27 mouse cellular contexts compared by ENCODE assay signal in the genomic region with DNA sequence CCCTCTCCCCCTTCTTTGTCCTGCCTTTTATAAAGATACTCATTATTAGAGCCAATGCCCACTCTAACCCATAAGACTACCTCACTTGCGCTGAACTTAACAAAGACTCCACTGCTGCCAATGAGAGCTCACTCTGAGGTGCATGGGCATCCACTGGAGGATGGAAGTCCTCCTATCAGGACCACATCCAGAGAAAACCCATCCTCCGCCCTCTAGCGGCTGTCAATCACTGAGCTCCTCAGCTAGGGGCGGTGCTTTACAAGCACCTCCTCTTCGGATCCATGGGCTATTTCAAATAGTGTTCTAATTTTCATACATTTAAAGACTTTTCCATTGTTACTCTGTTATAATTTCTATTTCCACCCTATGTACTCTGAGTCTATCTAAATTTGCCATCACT.
DNase-seq lines count a peak whose midpoint lies in the region; ATAC-seq and TF ChIP-seq lines count a peak whose summit lies in the region.
"Had no signal": no experiment of that assay in that cellular context is flagged by ENCODE, and none has a peak within 500 bp of the region (broad histone marks: within the 10 kb centered on the region; RNA-seq: fewer than 3 reads in every experiment).

No protein-coding gene starts in this region.

- H3K4me1 ChIP-seq in lung, embryonic 14.5 days (ENCODE audit: insufficient read depth), result no peaks in the 10 kb centered on the region
- H3K4me1 ChIP-seq in lung, adult 2 months (ENCODE audit: control insufficient read depth, insufficient read depth, low read length), result no peaks in the 10 kb centered on the region
- no peaks in the 10 kb centered on the region for H3K4me1 ChIP-seq in heart, embryonic 10.5 days
- H3K4me1 ChIP-seq: heart, embryonic 13.5 days had no signal

- no peak for ATAC-seq in lung, embryonic 14.5 days (ENCODE audit: insufficient read depth)
- ATAC-seq: forebrain, embryonic 14.5 days; forebrain, postnatal 0 days; hindbrain, postnatal 0 days; inflammation-experienced regulatory T-cells, adult 6 months; intestine, embryonic 16.5 days had no signal

- 60% methylated on average over 5 of the region's 5 CpGs for WGBS in lung, embryonic 14.5 days
- 65% methylated on average over 5 of the region's 5 CpGs for WGBS in lung, adult 2 months
- 38% methylated on average over 5 of the region's 5 CpGs for WGBS in heart, embryonic 10.5 days

- no peak overlapping the region for H3K4me3 ChIP-seq in lung, embryonic 14.5 days (ENCODE audit: low read depth, low read length)
- no peak overlapping the region for H3K4me3 ChIP-seq in lung, adult 2 months (replicated peaks; ENCODE audit: extremely low read depth, low read depth, low read length)
- H3K4me3 ChIP-seq in heart, embryonic 10.5 days, result no peak overlapping the region
- H3K4me3 ChIP-seq: embryonic facial prominence, embryonic 12.5 days; embryonic facial prominence, embryonic 15.5 days; heart, embryonic 13.5 days had no signal

- H3K9ac ChIP-seq in lung, embryonic 14.5 days, result no peak overlapping the region
- H3K9ac ChIP-seq: embryonic facial prominence, embryonic 12.5 days; embryonic facial prominence, embryonic 15.5 days; forebrain, postnatal 0 days; heart, embryonic 13.5 days; hindbrain, embryonic 14.5 days had no signal

- no peak for DNase-seq in lung, embryonic 14.5 days
- no peak for DNase-seq in lung, adult 2 months
- DNase-seq in ES-CJ7 (ENCODE audit: low read depth, low spot score) (peak; percentile 56), R1 (ENCODE audit: low read depth, low spot score) (peak; percentile 62)
- no peak for DNase-seq in heart, embryonic 10.5 days (ENCODE audit: low spot score)
- no peak for DNase-seq in spleen, postnatal 36 days (ENCODE audit: low spot score in 2 of 2)
- DNase-seq: adrenal gland, postnatal 10 days; adrenal gland, postnatal 36 days; B cell, adult 2 months; cerebellum, adult 18-20 months; cerebellum, adult 9-10 months; cerebellum, postnatal 25 days; forebrain, postnatal 0 days; gastrocnemius, postnatal 25 days; heart, adult 18-20 months; heart, postnatal 14 days; heart, postnatal 4 days had no signal

- TF ChIP-seq POLR2A in lung, adult 2 months (IDR thresholded peaks at IDR 0.05; ENCODE audit: borderline replicate concordance, extremely low read depth, low read depth, low read length), result no peak

- H3K9me3 ChIP-seq in lung, embryonic 14.5 days (ENCODE audit: low read depth, low read length), result no peaks in the 10 kb centered on the region
- no peaks in the 10 kb centered on the region for H3K9me3 ChIP-seq in heart, embryonic 10.5 days
- H3K9me3 ChIP-seq: embryonic facial prominence, embryonic 12.5 days; embryonic facial prominence, embryonic 15.5 days; heart, embryonic 13.5 days had no signal

- no peak overlapping the region for H3K27ac ChIP-seq in lung, embryonic 14.5 days (ENCODE audit: low read depth)
- no peak overlapping the region for H3K27ac ChIP-seq in heart, embryonic 10.5 days
- H3K27ac ChIP-seq: embryonic facial prominence, embryonic 12.5 days; embryonic facial prominence, embryonic 15.5 days; heart, embryonic 13.5 days; hindbrain, embryonic 14.5 days; hindbrain, postnatal 0 days had no signal

- no peaks in the 10 kb centered on the region for H3K27me3 ChIP-seq in lung, embryonic 14.5 days (ENCODE audit: insufficient read depth, low read length)
- no peaks in the 10 kb centered on the region for H3K27me3 ChIP-seq in heart, embryonic 10.5 days (ENCODE audit: insufficient read depth, poor library complexity, severe bottlenecking)
- H3K27me3 ChIP-seq: CH12.LX; embryonic facial prominence, embryonic 12.5 days had no signal

- TF ChIP-seq CTCF in lung, embryonic 14.5 days (IDR thresholded peaks at IDR 0.05; ENCODE audit: low read depth), result 0 out of 2 replicates have a peak, but pooled peaks have one; percentile 1
- TF ChIP-seq CTCF in lung, adult 2 months (IDR thresholded peaks at IDR 0.05; ENCODE audit: insufficient read depth, low read length), result no peak

- H3K4me2 ChIP-seq in lung, embryonic 14.5 days, result no peak overlapping the region
- H3K4me2 ChIP-seq: embryonic facial prominence, embryonic 12.5 days; embryonic facial prominence, embryonic 15.5 days; heart, embryonic 13.5 days; hindbrain, embryonic 14.5 days had no signal

- no peaks in the 10 kb centered on the region for H3K36me3 ChIP-seq in lung, embryonic 14.5 days (ENCODE audit: insufficient read depth)
- no peaks in the 10 kb centered on the region for H3K36me3 ChIP-seq in heart, embryonic 10.5 days
- H3K36me3 ChIP-seq: embryonic facial prominence, embryonic 12.5 days; embryonic facial prominence, embryonic 15.5 days; G1E; heart, embryonic 13.5 days had no signal

Comparison
In these comparisons a context has a peak if more than half of its experiments do, and no peak if none do; other contexts are left out.
1. DNase-seq: peak in ES-CJ7 (single experiment) and R1 (single experiment); none in lung, embryonic 14.5 days (single experiment), lung, adult 2 months (single experiment), heart, embryonic 10.5 days (single experiment) and spleen, postnatal 36 days (0 of 2).